ENCODE assay signal across 18 mouse cellular contexts in the genomic region with DNA sequence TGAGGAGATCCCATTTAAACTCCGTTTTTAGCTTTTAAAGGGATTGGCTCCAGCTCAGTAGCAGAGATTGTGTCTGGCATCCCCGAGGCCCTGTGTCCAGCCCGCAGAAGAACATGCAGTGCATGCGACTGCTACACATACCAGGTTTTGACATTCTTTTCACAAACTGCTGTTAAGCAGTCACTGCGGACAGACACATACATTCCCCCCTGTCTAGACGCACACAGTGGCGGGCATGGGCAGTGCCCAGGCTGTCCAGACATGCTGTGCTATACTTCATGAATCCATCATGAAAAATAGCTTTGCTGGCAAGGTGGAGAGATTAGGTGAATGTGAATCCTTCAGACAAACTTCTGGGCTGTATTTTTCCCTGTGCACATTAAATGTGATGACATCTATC.
DNase-seq lines count a peak whose midpoint lies in the region; ATAC-seq and TF ChIP-seq lines count a peak whose summit lies in the region.
"Had no signal": no experiment of that assay in that cellular context is flagged by ENCODE, and none has a peak within 500 bp of the region (broad histone marks: within the 10 kb centered on the region; RNA-seq: fewer than 3 reads in every experiment).

No protein-coding gene starts in this region.

- 33% methylated on average over 7 of the region's 7 CpGs for WGBS in heart, embryonic 13.5 days
- WGBS in heart, adult 2 months, result 74% methylated on average over 7 of the region's 7 CpGs
- WGBS in heart, postnatal 0 days, result 28% methylated on average over 7 of the region's 7 CpGs
- 46% methylated on average over 7 of the region's 7 CpGs for WGBS in embryonic facial prominence, embryonic 14.5 days

- no peak overlapping the region for H3K4me3 ChIP-seq in heart, embryonic 13.5 days
- H3K4me3 ChIP-seq in heart, adult 2 months, result no peak overlapping the region
- H3K4me3 ChIP-seq in heart, postnatal 0 days (ENCODE audit: low read depth, low read length), result no peak overlapping the region
- no peak overlapping the region for H3K4me3 ChIP-seq in embryonic facial prominence, embryonic 14.5 days (ENCODE audit: low read depth, low read length)
- H3K4me3 ChIP-seq: forebrain, embryonic 15.5 days; hindbrain, embryonic 13.5 days; kidney, embryonic 15.5 days had no signal

- peaks cover 19% of the 10 kb centered on the region for H3K4me1 ChIP-seq in heart, embryonic 13.5 days
- H3K4me1 ChIP-seq in heart, adult 2 months (ENCODE audit: control insufficient read depth, insufficient read depth, low read length), result peaks cover 2% of the 10 kb centered on the region; the same call in 1 of the 2 replicates
- H3K4me1 ChIP-seq in heart, postnatal 0 days (ENCODE audit: control insufficient read depth, insufficient read depth), result peaks cover 14% of the 10 kb centered on the region; the same call in 1 of the 2 replicates
- 0 out of 2 replicates have a peak, but pooled peaks cover 15% of the 10 kb centered on the region for H3K4me1 ChIP-seq in embryonic facial prominence, embryonic 14.5 days (ENCODE audit: control insufficient read depth, insufficient read depth, low read length)
- H3K4me1 ChIP-seq: forebrain, embryonic 15.5 days; hindbrain, embryonic 13.5 days had no signal

- H3K9ac ChIP-seq in heart, embryonic 13.5 days, result no peak overlapping the region
- H3K9ac ChIP-seq in heart, adult 2 months (ENCODE audit: low read depth, low read length), result no peak overlapping the region
- H3K9ac ChIP-seq in heart, postnatal 0 days (replicated peaks; ENCODE audit: low read depth, low read length), result no peak overlapping the region
- H3K9ac ChIP-seq in embryonic facial prominence, embryonic 14.5 days (ENCODE audit: low read depth, low read length), result no peak overlapping the region
- H3K9ac ChIP-seq: forebrain, embryonic 15.5 days; hindbrain, embryonic 13.5 days; kidney, embryonic 15.5 days had no signal

- no peaks in the 10 kb centered on the region for H3K36me3 ChIP-seq in heart, embryonic 13.5 days
- no peaks in the 10 kb centered on the region for H3K36me3 ChIP-seq in heart, adult 2 months (ENCODE audit: control insufficient read depth, insufficient read depth, low read length)
- no peaks in the 10 kb centered on the region for H3K36me3 ChIP-seq in heart, postnatal 0 days (replicated peaks; ENCODE audit: control insufficient read depth, insufficient read depth, low read length)
- H3K36me3 ChIP-seq in embryonic facial prominence, embryonic 14.5 days (ENCODE audit: control insufficient read depth, insufficient read depth, low read length), result no peaks in the 10 kb centered on the region
- H3K36me3 ChIP-seq: forebrain, embryonic 15.5 days; hindbrain, embryonic 13.5 days; kidney, embryonic 15.5 days had no signal

- ATAC-seq in frontal cortex, adult (ENCODE audit: low TSS enrichment), result peak; percentile 23
- no peak for ATAC-seq in heart, embryonic 13.5 days (ENCODE audit: extremely low read depth, insufficient number of reproducible peaks, low FRiP score, low TSS enrichment)
- peak; percentile 77 for ATAC-seq in heart, postnatal 0 days (ENCODE audit: insufficient read depth, low read depth)
- ATAC-seq in embryonic facial prominence, embryonic 14.5 days (ENCODE audit: low read depth), result 0 out of 2 replicates have a peak, but pooled peaks have one; percentile 62
- ATAC-seq: forebrain, embryonic 15.5 days; intestine, embryonic 16.5 days had no signal

- no peak for TF ChIP-seq EP300 in heart, adult 2 months (IDR thresholded peaks at IDR 0.05; ENCODE audit: insufficient read depth, low read depth, low read length)
- TF ChIP-seq EP300 in heart, postnatal 0 days (IDR thresholded peaks at IDR 0.05; ENCODE audit: low read depth), result no peak

- H3K9me3 ChIP-seq in heart, embryonic 13.5 days, result no peaks in the 10 kb centered on the region
- no peaks in the 10 kb centered on the region for H3K9me3 ChIP-seq in heart, postnatal 0 days (replicated peaks; ENCODE audit: control insufficient read depth, low read length)
- H3K9me3 ChIP-seq in embryonic facial prominence, embryonic 14.5 days (ENCODE audit: control insufficient read depth, low read length), result no peaks in the 10 kb centered on the region
- H3K9me3 ChIP-seq: forebrain, embryonic 15.5 days; hindbrain, embryonic 13.5 days; kidney, embryonic 15.5 days had no signal

- peak overlapping the region; percentile 46; the same call in 1 of the 2 replicates for H3K27ac ChIP-seq in heart, embryonic 13.5 days (replicated peaks)
- no peak overlapping the region for H3K27ac ChIP-seq in heart, adult 2 months
- peak overlapping the region; percentile 20; the same call in 1 of the 2 replicates for H3K27ac ChIP-seq in heart, postnatal 0 days (ENCODE audit: low read depth)
- no peak overlapping the region for H3K27ac ChIP-seq in embryonic facial prominence, embryonic 14.5 days (replicated peaks; ENCODE audit: low read depth, low read length)
- H3K27ac ChIP-seq: forebrain, embryonic 15.5 days; hindbrain, embryonic 13.5 days; kidney, embryonic 15.5 days had no signal

- TF ChIP-seq POLR2A in heart, adult 2 months (IDR thresholded peaks at IDR 0.05; ENCODE audit: insufficient read depth, low read depth, low read length), result no peak

- DNase-seq in frontal cortex, postnatal 36 days (ENCODE audit: low spot score in 2 of 2), result no peak
- no peak for DNase-seq in heart, adult 2 months
- DNase-seq in heart, postnatal 0 days (ENCODE audit: low spot score), result no peak
- DNase-seq in heart, adult 11 months, result no peak
- DNase-seq in embryonic facial prominence, embryonic 14.5 days (ENCODE audit: low spot score), result no peak
- no peak for DNase-seq in cerebellum, postnatal 14 days
- DNase-seq: adrenal gland, postnatal 10 days; cerebellum, adult 11 months; cerebellum, adult 8-10 months; cerebellum, postnatal 25 days; gastrocnemius, postnatal 14 days; kidney, adult 2 months had no signal

- 0 out of 2 replicates have a peak, but pooled peaks cover 5% of the 10 kb centered on the region for H3K27me3 ChIP-seq in heart, embryonic 13.5 days (replicated peaks)
- H3K27me3 ChIP-seq in heart, adult 2 months (ENCODE audit: control insufficient read depth, insufficient read depth, low read length), result no peaks in the 10 kb centered on the region
- H3K27me3 ChIP-seq in heart, postnatal 0 days (ENCODE audit: control insufficient read depth, insufficient read depth, low read length), result no peaks in the 10 kb centered on the region
- H3K27me3 ChIP-seq in embryonic facial prominence, embryonic 14.5 days (replicated peaks; ENCODE audit: control insufficient read depth, insufficient read depth, low read length), result no peaks in the 10 kb centered on the region
- H3K27me3 ChIP-seq: forebrain, embryonic 15.5 days; hindbrain, embryonic 13.5 days; kidney, embryonic 15.5 days had no signal

- TF ChIP-seq CTCF in heart, adult 2 months (IDR thresholded peaks at IDR 0.05), result no peak
- TF ChIP-seq CTCF in heart, postnatal 0 days (IDR thresholded peaks at IDR 0.05; ENCODE audit: low read depth), result no peak

- no peaks in the 10 kb centered on the region for H3K79me2 ChIP-seq in heart, adult 2 months (replicated peaks; ENCODE audit: control insufficient read depth, insufficient read depth, low read length)

- intact Hi-C loops in heart, adult 2 months (cut with DNase I), result no loop called here

- no peak overlapping the region for H3K4me2 ChIP-seq in heart, embryonic 13.5 days
- H3K4me2 ChIP-seq in heart, postnatal 0 days (ENCODE audit: low read depth, low read length), result no peak overlapping the region
- H3K4me2 ChIP-seq in embryonic facial prominence, embryonic 14.5 days (ENCODE audit: low read depth, low read length), result no peak overlapping the region
- H3K4me2 ChIP-seq: forebrain, embryonic 15.5 days; hindbrain, embryonic 13.5 days; kidney, embryonic 15.5 days had no signal

Comparison
In these comparisons a context has a peak if more than half of its experiments do, and no peak if none do; other contexts are left out.
1. H3K27ac ChIP-seq: peak in heart, embryonic 13.5 days (single experiment) and heart, postnatal 0 days (single experiment); none in heart, adult 2 months (single experiment) and embryonic facial prominence, embryonic 14.5 days (single experiment).